Mouse (Mus musculus) forebrain, embryonic 16.5 days (tissue): Measurements from ENCODE around the gene Fam57b. TPM values are rescaled to one million over a fixed set of nuclear protein-coding genes. Genes with fewer than 3 reads are reported as not detected.

Source experiments
- ATAC-seq: fragments of 200-750 bp; cut with Nextera tagmentation; 2 replicates; pipeline ENCODE4 v1.8.0; 2017; ENCODE audit warnings: mild to moderate bottlenecking, moderate library complexity
- H3K27ac ChIP-seq: fragments of 300-500 bp; sonication (generic); 2 replicates; pipeline ENCODE4 v1.5.1; 2014; ENCODE audit warnings: low read length, control low read depth
- H3K27me3 ChIP-seq: fragments of 300-500 bp; sonication (generic); replicated peaks from 2 replicates; pipeline ENCODE4 v1.6.1; 2014; ENCODE audit warnings: low read length; ENCODE audit not compliant: control insufficient read depth, insufficient read depth
- H3K36me3 ChIP-seq: fragments of 300-500 bp; sonication (generic); 2 replicates; pipeline ENCODE4 v1.6.1; 2014; ENCODE audit not compliant: control insufficient read depth, insufficient read depth
- H3K4me1 ChIP-seq: fragments of 300-500 bp; sonication (generic); replicated peaks from 2 replicates; pipeline ENCODE4 v1.6.1; 2014; ENCODE audit warnings: low read length; ENCODE audit not compliant: control insufficient read depth, insufficient read depth
- H3K4me2 ChIP-seq: fragments of 300-500 bp; sonication (generic); 2 replicates; pipeline ENCODE4 v1.6.1; 2014; ENCODE audit warnings: mild to moderate bottlenecking, low read length, control low read depth
- H3K4me3 ChIP-seq: fragments of 300-500 bp; sonication (generic); replicated peaks from 2 replicates; pipeline ENCODE4 v1.5.1; 2014; ENCODE audit warnings: mild to moderate bottlenecking, low read length, control low read depth
- H3K9ac ChIP-seq: fragments of 300-500 bp; sonication (generic); replicated peaks from 2 replicates; pipeline ENCODE4 v1.6.1; 2014; ENCODE audit warnings: low read depth, low read length, control low read depth
- H3K9me3 ChIP-seq: fragments of 300-500 bp; sonication (generic); 2 replicates; pipeline ENCODE4 v1.6.1; 2016; ENCODE audit warnings: low read length; ENCODE audit not compliant: control insufficient read depth
- WGBS: fragments of 180-500 bp; shearing (Covaris S2); extraction: QIAGEN DNeasy Blood & Tissue Kit; methylation state at CpG from one replicate; pipeline ENCODE4 v1.1.7; 2014; 5-methylcytosine and 5-hydroxymethylcytosine counted together
- polyA plus RNA-seq: library from polyadenylated mRNA; unstranded; fragments of >200 nt; fragmentation: Nextera tagmentation; extraction: Ambion mirVana; gene quantifications from 2 replicates; pipeline ENCODE4 v1.2.1, GENCODE M21; 2015

Gene Fam57b
- polyA plus RNA-seq, 1 experiment from 2014 or later, result 40.4 TPM

GRCm38 (mm10) chr7:126815726-126816222 is 18.3 kb downstream of the Fam57b start:
- ATAC-seq, result no peak
- no peak overlapping the region for H3K27ac ChIP-seq
- H3K4me1 ChIP-seq, result no peaks in the 10 kb centered on the region
- no peaks in the 10 kb centered on the region for H3K36me3 ChIP-seq
- no peak overlapping the region for H3K4me2 ChIP-seq
- H3K27me3 ChIP-seq, result no peaks in the 10 kb centered on the region
- no peaks in the 10 kb centered on the region for H3K9me3 ChIP-seq
- WGBS, result 62% methylated on average over 8 of the region's 8 CpGs
- no peak overlapping the region for H3K9ac ChIP-seq
- H3K4me3 ChIP-seq, result no peak overlapping the region

- no peak overlapping the region for H3K9ac ChIP-seq
- H3K4me3 ChIP-seq, result no peak overlapping the region
- H3K4me2 ChIP-seq, result no peak overlapping the region
- no peak for ATAC-seq
- H3K27ac ChIP-seq, result no peak overlapping the region
- H3K36me3 ChIP-seq, result no peaks in the 10 kb centered on the region
- 81% methylated on average over 8 of the region's 8 CpGs for WGBS
- no peaks in the 10 kb centered on the region for H3K4me1 ChIP-seq
- no peaks in the 10 kb centered on the region for H3K27me3 ChIP-seq
- H3K9me3 ChIP-seq, result no peaks in the 10 kb centered on the region
These were observed 19.0 kb downstream of the Fam57b start for GRCm38 (mm10) chr7:126816494-126816893.

GRCm38 (mm10) chr7:126817595-126817994 is 20.1 kb downstream of the Fam57b start:
- Histone ChIP-seq H3K27ac (no peak overlapping the region), H3K4me3 (no peak overlapping the region), H3K4me2 (no peak overlapping the region), H3K27me3 (no peaks in the 10 kb centered on the region), H3K9ac (no peak overlapping the region), H3K36me3 (no peaks in the 10 kb centered on the region), H3K4me1 (peaks cover 7% of the 10 kb centered on the region), H3K9me3 (no peaks in the 10 kb centered on the region)
- WGBS, result 88% methylated on average over 7 of the region's 7 CpGs
- ATAC-seq, result no peak

- no peaks in the 10 kb centered on the region for H3K9me3 ChIP-seq
- no peaks in the 10 kb centered on the region for H3K36me3 ChIP-seq
- WGBS, result 35% methylated on average over 1 of the region's 1 CpGs
- ATAC-seq, result no peak
- no peak overlapping the region for H3K4me3 ChIP-seq
- no peak overlapping the region for H3K4me2 ChIP-seq
- H3K4me1 ChIP-seq, result peaks cover 11% of the 10 kb centered on the region
- H3K27ac ChIP-seq, result no peak overlapping the region
- H3K9ac ChIP-seq, result no peak overlapping the region
- no peaks in the 10 kb centered on the region for H3K27me3 ChIP-seq
These were observed 21.4 kb downstream of the Fam57b start for GRCm38 (mm10) chr7:126818818-126819217.

GRCm38 (mm10) chr7:126821835-126822511 is 24.5 kb downstream of the Fam57b start:
- ATAC-seq, result peak; percentile 26; the same call in 1 of the 2 replicates
- 22% methylated on average over 7 of the region's 7 CpGs for WGBS
- Histone ChIP-seq H3K27ac (no peak overlapping the region), H3K27me3 (no peaks in the 10 kb centered on the region), H3K9me3 (no peaks in the 10 kb centered on the region), H3K4me1 (peaks cover 28% of the 10 kb centered on the region), H3K9ac (no peak overlapping the region), H3K4me2 (no peak overlapping the region; the same call in 1 of the 2 replicates), H3K36me3 (no peaks in the 10 kb centered on the region), H3K4me3 (no peak overlapping the region)

GRCm38 (mm10) chr7:126822741-126823140 is 25.3 kb downstream of the Fam57b start:
- WGBS, result 20% methylated on average over 9 of the region's 9 CpGs
- no peaks in the 10 kb centered on the region for H3K36me3 ChIP-seq
- peaks cover 28% of the 10 kb centered on the region for H3K4me1 ChIP-seq
- peak overlapping the region; percentile 80 for H3K9ac ChIP-seq
- H3K27ac ChIP-seq, result no peak overlapping the region
- no peaks in the 10 kb centered on the region for H3K9me3 ChIP-seq
- H3K4me3 ChIP-seq, result peak overlapping the region; percentile 79
- H3K4me2 ChIP-seq, result peak overlapping the region; percentile 75
- peak; percentile 32 for ATAC-seq
- H3K27me3 ChIP-seq, result no peaks in the 10 kb centered on the region

GRCm38 (mm10) chr7:126823202-126823711 is 25.8 kb downstream of the Fam57b start:
- Histone ChIP-seq H3K36me3 (no peaks in the 10 kb centered on the region), H3K4me3 (peak overlapping the region; percentile 79), H3K9ac (peak overlapping the region; percentile 80), H3K4me1 (peaks cover 28% of the 10 kb centered on the region), H3K9me3 (no peaks in the 10 kb centered on the region), H3K4me2 (peak overlapping the region; percentile 75), H3K27ac (peak overlapping the region; percentile 67; the same call in 1 of the 2 replicates), H3K27me3 (no peaks in the 10 kb centered on the region)
- under 1% methylated on average over 17 of the region's 19 CpGs for WGBS
- peak; percentile 83 for ATAC-seq

GRCm38 (mm10) chr7:126823940-126824339 is 26.5 kb downstream of the Fam57b start:
- Histone ChIP-seq H3K4me1 (peaks cover 28% of the 10 kb centered on the region), H3K4me2 (peak overlapping the region; percentile 75), H3K9ac (peak overlapping the region; percentile 80), H3K4me3 (peak overlapping the region; percentile 79), H3K27ac (peak overlapping the region; percentile 9; the same call in 1 of the 2 replicates), H3K9me3 (no peaks in the 10 kb centered on the region), H3K27me3 (no peaks in the 10 kb centered on the region), H3K36me3 (no peaks in the 10 kb centered on the region)
- 4% methylated on average over 10 of the region's 10 CpGs for WGBS
- no peak for ATAC-seq

GRCm38 (mm10) chr7:126825403-126825802 is 27.9 kb downstream of the Fam57b start:
- peaks cover 28% of the 10 kb centered on the region for H3K4me1 ChIP-seq
- no peak overlapping the region for H3K4me2 ChIP-seq
- ATAC-seq, result no peak
- H3K9me3 ChIP-seq, result no peaks in the 10 kb centered on the region
- no peaks in the 10 kb centered on the region for H3K36me3 ChIP-seq
- H3K9ac ChIP-seq, result no peak overlapping the region
- no peak overlapping the region for H3K4me3 ChIP-seq
- 29% methylated on average over 8 of the region's 8 CpGs for WGBS
- no peak overlapping the region for H3K27ac ChIP-seq
- H3K27me3 ChIP-seq, result no peaks in the 10 kb centered on the region
